Mouse (Mus musculus) heart, embryonic 11.5 days (tissue): Measurements from ENCODE around the gene Nr0b1. TPM values are rescaled to one million over a fixed set of nuclear protein-coding genes. Genes with fewer than 3 reads are reported as not detected.

Experiments
- ATAC-seq: fragments of 200-750 bp; cut with Nextera tagmentation; replicated peaks from 2 replicates; pipeline ENCODE4 v1.8.0; 2017; ENCODE audit warnings: moderate library complexity; ENCODE audit not compliant: insufficient number of reproducible peaks, low FRiP score, low TSS enrichment
- H3K27ac ChIP-seq: fragments of 300-500 bp; sonication (generic); 2 replicates; pipeline ENCODE4 v1.5.1; 2014; ENCODE audit warnings: mild to moderate bottlenecking, low read depth, low read length
- H3K27me3 ChIP-seq: fragments of 300-500 bp; sonication (generic); 2 replicates; pipeline ENCODE4 v1.6.1; 2014; ENCODE audit warnings: mild to moderate bottlenecking, low read length, mixed read lengths; ENCODE audit not compliant: control insufficient read depth, insufficient read depth
- H3K36me3 ChIP-seq: fragments of 300-500 bp; sonication (generic); 2 replicates; pipeline ENCODE4 v1.6.1; 2014; ENCODE audit warnings: mild to moderate bottlenecking, low read length, moderate library complexity, mixed read lengths; ENCODE audit not compliant: control insufficient read depth, insufficient read depth
- H3K4me1 ChIP-seq: fragments of 300-500 bp; sonication (generic); 2 replicates; pipeline ENCODE4 v1.6.1; 2014; ENCODE audit warnings: low read length; ENCODE audit not compliant: control insufficient read depth, insufficient read depth
- H3K4me2 ChIP-seq: fragments of 300-500 bp; sonication (generic); 2 replicates; pipeline ENCODE4 v1.6.1; 2014; ENCODE audit warnings: mild to moderate bottlenecking, moderate library complexity
- H3K4me3 ChIP-seq: fragments of 300-500 bp; sonication (generic); 2 replicates; pipeline ENCODE4 v1.5.1; 2014; ENCODE audit warnings: low read depth, low read length
- H3K9ac ChIP-seq: fragments of 300-500 bp; sonication (generic); 2 replicates; pipeline ENCODE4 v1.6.1; 2014; ENCODE audit warnings: mild to moderate bottlenecking, low read depth, low read length, moderate library complexity
- H3K9me3 ChIP-seq: fragments of 300-500 bp; sonication (generic); replicated peaks from 2 replicates; pipeline ENCODE4 v1.6.1; 2016; ENCODE audit warnings: low read length; ENCODE audit not compliant: control insufficient read depth
- WGBS: fragments of 180-500 bp; shearing (Covaris S2); extraction: QIAGEN DNeasy Blood & Tissue Kit; methylation state at CpG from one replicate; pipeline ENCODE4 v1.1.7; 2014; ENCODE audit not compliant: insufficient replicate concordance; 5-methylcytosine and 5-hydroxymethylcytosine counted together
- polyA plus RNA-seq: library from polyadenylated mRNA; unstranded; fragments of >200 nt; fragmentation: Nextera tagmentation; extraction: Ambion mirVana; gene quantifications from 2 replicates; pipeline ENCODE4 v1.2.1, GENCODE M21; 2014

The Nr0b1 gene
- 0.14 TPM in 1 of 2 replicates, not detected in the other for polyA plus RNA-seq

DNA sequence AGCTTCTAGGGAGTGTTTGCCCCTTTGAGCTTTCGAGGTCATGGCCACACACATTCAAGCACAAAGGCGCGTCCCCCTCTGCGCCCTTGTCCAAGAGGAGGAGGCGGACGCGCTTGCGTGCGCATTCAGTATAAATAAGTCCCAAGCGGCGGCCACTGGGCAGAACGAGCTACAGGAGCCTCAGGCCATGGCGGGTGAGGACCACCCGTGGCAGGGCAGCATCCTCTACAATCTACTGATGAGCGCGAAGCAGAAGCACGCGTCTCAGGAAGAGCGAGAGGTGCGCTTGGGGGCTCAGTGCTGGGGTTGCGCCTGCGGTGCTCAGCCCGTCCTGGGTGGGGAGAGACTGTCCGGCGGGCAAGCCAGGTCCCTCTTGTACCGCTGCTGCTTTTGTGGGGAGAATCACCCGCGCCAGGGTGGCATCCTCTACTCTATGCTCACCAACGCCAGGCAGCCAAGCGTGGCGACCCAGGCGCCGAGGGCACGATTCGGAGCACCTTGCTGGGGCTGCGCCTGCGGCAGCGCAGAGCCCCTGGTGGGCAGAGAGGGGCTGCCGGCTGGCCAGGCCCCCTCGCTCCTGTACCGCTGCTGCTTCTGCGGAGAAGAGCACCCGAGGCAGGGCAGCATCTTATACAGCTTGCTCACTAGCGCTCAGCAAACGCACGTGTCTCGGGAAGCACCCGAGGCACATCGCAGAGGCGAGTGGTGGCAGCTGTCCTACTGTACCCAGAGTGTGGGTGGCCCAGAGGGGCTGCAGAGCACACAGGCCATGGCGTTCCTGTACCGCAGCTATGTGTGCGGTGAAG lies at the start of gene Nr0b1:
TSS of gene Nr0b1 (plus strand) at position 151 of the 806 bp plus-strand sequence.
- Histone ChIP-seq H3K9ac (no peak within 1 kb of the TSS), H3K4me2 (peak within 1 kb of the TSS; percentile 66), H3K27ac (no peak within 1 kb of the TSS), H3K9me3 (no peaks in the 10 kb centered on the region), H3K4me3 (peak within 1 kb of the TSS; percentile 35), H3K36me3 (no peaks in the 10 kb centered on the region), H3K4me1 (no peaks in the 10 kb centered on the region), H3K27me3 (peaks cover 20% of the 10 kb centered on the region)
- 28% methylated on average over 53 of the region's 53 CpGs for WGBS
- no peak for ATAC-seq

DNA sequence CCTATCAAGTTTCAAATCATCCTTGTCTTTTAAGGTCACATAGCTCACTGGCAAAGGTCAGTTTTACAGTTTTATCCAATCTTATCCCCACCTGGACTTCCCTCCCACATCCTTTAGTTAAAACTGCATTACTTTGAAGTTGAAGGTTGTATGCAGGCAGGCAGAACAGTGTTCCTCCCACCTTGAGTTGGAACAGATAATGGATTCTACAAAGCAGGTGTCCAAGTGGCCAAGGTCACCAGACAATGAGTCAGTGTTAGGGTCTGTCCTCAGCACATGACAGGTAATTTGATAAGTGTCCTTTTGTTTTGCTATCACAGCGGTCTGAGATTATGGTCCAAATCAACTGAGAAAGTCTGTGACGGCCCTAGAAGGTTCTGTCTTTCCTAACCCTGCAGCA lies 4.3 kb upstream of the Nr0b1 start:
- 80% methylated on average over 2 of the region's 2 CpGs for WGBS
- H3K27me3 ChIP-seq = peaks cover 15% of the 10 kb centered on the region
- no peaks in the 10 kb centered on the region for H3K9me3 ChIP-seq
- H3K36me3 ChIP-seq = no peaks in the 10 kb centered on the region
- no peaks in the 10 kb centered on the region for H3K4me1 ChIP-seq
- no peak overlapping the region for H3K27ac ChIP-seq
- no peak overlapping the region for H3K4me3 ChIP-seq
- H3K9ac ChIP-seq = no peak overlapping the region
- H3K4me2 ChIP-seq = no peak overlapping the region
- no peak for ATAC-seq

DNA sequence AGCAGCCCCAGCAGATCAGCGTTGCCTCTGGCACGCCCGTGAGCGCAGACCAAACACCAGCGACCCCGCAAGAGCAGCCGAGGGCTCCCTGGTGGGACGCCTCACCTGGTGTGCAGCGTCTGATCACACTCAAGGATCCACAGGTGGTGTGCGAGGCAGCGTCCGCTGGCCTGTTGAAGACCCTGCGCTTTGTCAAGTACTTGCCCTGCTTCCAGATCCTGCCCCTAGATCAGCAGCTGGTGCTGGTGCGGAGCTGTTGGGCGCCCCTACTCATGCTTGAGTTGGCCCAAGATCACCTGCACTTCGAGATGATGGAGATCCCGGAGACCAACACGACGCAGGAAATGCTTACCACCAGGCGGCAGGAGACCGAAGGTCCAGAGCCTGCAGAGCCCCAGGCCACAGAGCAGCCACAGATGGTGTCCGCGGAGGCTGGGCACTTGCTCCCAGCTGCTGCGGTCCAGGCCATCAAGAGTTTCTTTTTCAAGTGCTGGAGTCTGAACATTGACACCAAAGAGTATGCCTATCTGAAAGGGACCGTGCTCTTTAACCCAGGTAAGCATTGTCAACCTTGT lies 943 bp downstream of the Nr0b1 start:
- H3K4me1 ChIP-seq = no peaks in the 10 kb centered on the region
- no peaks in the 10 kb centered on the region for H3K36me3 ChIP-seq
- ATAC-seq = no peak
- H3K4me3 ChIP-seq = peak overlapping the region; percentile 35
- H3K27ac ChIP-seq = no peak overlapping the region
- H3K9me3 ChIP-seq = no peaks in the 10 kb centered on the region
- H3K4me2 ChIP-seq = peak overlapping the region; percentile 66
- 25% methylated on average over 25 of the region's 25 CpGs for WGBS
- H3K27me3 ChIP-seq = peaks cover 20% of the 10 kb centered on the region
- no peak overlapping the region for H3K9ac ChIP-seq

DNA sequence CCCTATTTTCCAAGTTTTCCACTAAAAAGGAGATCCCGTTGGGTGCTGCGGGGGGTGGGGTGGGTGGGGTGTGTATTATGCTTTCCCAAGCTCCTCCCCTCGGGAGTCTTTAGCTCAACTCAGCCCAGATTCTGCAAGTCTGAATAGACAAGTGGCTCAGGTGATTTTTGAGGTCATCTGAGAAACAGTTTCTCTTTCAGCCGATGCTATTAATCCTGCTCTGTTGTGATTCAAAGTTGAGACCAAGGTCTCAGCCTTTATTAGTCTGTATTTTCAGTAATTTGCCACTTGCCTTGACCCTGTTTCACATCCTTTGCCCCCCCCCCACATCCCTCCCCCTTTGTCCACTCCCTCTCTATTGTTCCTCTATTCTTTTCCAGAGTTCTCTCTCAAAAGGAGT lies 1.8 kb downstream of the Nr0b1 start:
- 44% methylated on average over 4 of the region's 4 CpGs for WGBS
- H3K4me3 ChIP-seq = no peak overlapping the region
- H3K36me3 ChIP-seq = no peaks in the 10 kb centered on the region
- no peak for ATAC-seq
- H3K4me2 ChIP-seq = no peak overlapping the region
- peaks cover 20% of the 10 kb centered on the region for H3K27me3 ChIP-seq
- no peaks in the 10 kb centered on the region for H3K4me1 ChIP-seq
- H3K9me3 ChIP-seq = no peaks in the 10 kb centered on the region
- no peak overlapping the region for H3K27ac ChIP-seq
- no peak overlapping the region for H3K9ac ChIP-seq

DNA sequence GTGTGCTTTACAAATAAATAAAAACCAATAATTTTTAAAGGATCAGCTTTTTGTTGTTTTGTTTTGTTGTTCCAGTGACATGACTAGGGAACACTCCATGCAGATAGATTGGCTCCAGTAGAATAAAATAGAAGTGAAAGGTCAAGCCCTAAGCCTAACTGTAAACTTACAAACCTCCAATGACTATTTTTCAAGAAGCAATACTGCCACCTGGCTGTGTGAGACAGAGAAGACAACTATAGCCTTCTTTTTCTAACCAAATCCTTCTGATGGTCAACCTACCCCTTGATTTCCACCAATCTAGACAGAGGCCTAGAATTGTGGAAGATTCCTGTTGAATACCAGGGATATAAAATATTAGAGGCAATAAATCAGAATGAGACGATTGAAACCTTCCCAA lies 45.7 kb downstream of the Nr0b1 start:
- no peak for ATAC-seq
- Histone ChIP-seq H3K36me3 (no peaks in the 10 kb centered on the region), H3K4me2 (no peak overlapping the region), H3K4me1 (no peaks in the 10 kb centered on the region), H3K27me3 (no peaks in the 10 kb centered on the region), H3K9me3 (no peaks in the 10 kb centered on the region), H3K4me3 (no peak overlapping the region), H3K9ac (no peak overlapping the region), H3K27ac (no peak overlapping the region)
- no CpG with 5 or more reads among the region's 1 CpGs for WGBS

Other genes with a start within 250 kb of the Nr0b1 start
- gene Samt3, start 147.6 kb upstream of the Nr0b1 start, polyA plus RNA-seq = not detected in 2 replicates
- not detected in 2 replicates for gene Mageb4, start 113.3 kb downstream of the Nr0b1 start, polyA plus RNA-seq